Mouse (Mus musculus) ZHBTc4 (cell line): ENCODE data around the gene Gm43064.
A peak's percentile ranks its signal among the peaks of the same experiment; 100 is the strongest.

Experiments used
- DNase-seq: peaks from one replicate; pipeline ENCODE4 v3.0.0-alpha.2; 2011; ENCODE audit warnings: low read depth, low spot score

The Gm43064 gene

GRCm38 (mm10) chr3:103808891-103809798, at the start of gene Gm43064, which contains the start of the genes Dclre1b and Ap4b1:
Gene Gm43064 (plus strand): TSS chr3:103809573.
Gene Dclre1b (minus strand): TSS chr3:103809444.
Gene Ap4b1 (plus strand): TSS chr3:103809520.
- DNase-seq: peak; percentile 97

- DNase-seq: no peak
Observed at GRCm38 (mm10) chr3:103766789-103767188, 42.6 kb upstream of the Gm43064 start.

- DNase-seq: peak; percentile 88
Observed at GRCm38 (mm10) chr3:103771531-103772130, 37.7 kb upstream of the Gm43064 start.

- no peak for DNase-seq
Observed at GRCm38 (mm10) chr3:103772846-103773245, 36.5 kb upstream of the Gm43064 start.

GRCm38 (mm10) chr3:103773508-103773907, 35.9 kb upstream of the Gm43064 start:
- no peak for DNase-seq

- no peak for DNase-seq
Observed at GRCm38 (mm10) chr3:103774009-103774408, 35.4 kb upstream of the Gm43064 start.

- DNase-seq: no peak
Observed at GRCm38 (mm10) chr3:103777940-103778339, 31.4 kb upstream of the Gm43064 start.

GRCm38 (mm10) chr3:103778660-103779059, 30.7 kb upstream of the Gm43064 start:
- DNase-seq: no peak

- no peak for DNase-seq
Observed at GRCm38 (mm10) chr3:103779183-103779582, 30.2 kb upstream of the Gm43064 start.

GRCm38 (mm10) chr3:103780271-103780670, 29.1 kb upstream of the Gm43064 start:
- DNase-seq: no peak

GRCm38 (mm10) chr3:103780777-103781176, 28.6 kb upstream of the Gm43064 start:
- no peak for DNase-seq

GRCm38 (mm10) chr3:103782844-103783609, 26.3 kb upstream of the Gm43064 start:
- DNase-seq: no peak

- no peak for DNase-seq
Observed at GRCm38 (mm10) chr3:103787225-103787624, 22.1 kb upstream of the Gm43064 start.

- DNase-seq: no peak
Observed at GRCm38 (mm10) chr3:103789096-103789495, 20.3 kb upstream of the Gm43064 start.

GRCm38 (mm10) chr3:103789891-103790345, 19.5 kb upstream of the Gm43064 start:
- DNase-seq: peak; percentile 30

- DNase-seq: peak; percentile 47
Observed at GRCm38 (mm10) chr3:103790346-103791145, 18.8 kb upstream of the Gm43064 start.

- DNase-seq: peak; percentile 95
Observed at GRCm38 (mm10) chr3:103791230-103792110, 17.9 kb upstream of the Gm43064 start, which contains the start of gene Hipk1. Gene Hipk1 (minus strand): TSS chr3:103791563.

GRCm38 (mm10) chr3:103792111-103792406, 17.3 kb upstream of the Gm43064 start:
- peak; percentile 40 for DNase-seq

- no peak for DNase-seq
Observed at GRCm38 (mm10) chr3:103792566-103792965, 16.8 kb upstream of the Gm43064 start.

GRCm38 (mm10) chr3:103796389-103796788, 13.0 kb upstream of the Gm43064 start:
- no peak for DNase-seq
